Mouse (Mus musculus): ENCODE results near the gene Zic5.

DNA sequence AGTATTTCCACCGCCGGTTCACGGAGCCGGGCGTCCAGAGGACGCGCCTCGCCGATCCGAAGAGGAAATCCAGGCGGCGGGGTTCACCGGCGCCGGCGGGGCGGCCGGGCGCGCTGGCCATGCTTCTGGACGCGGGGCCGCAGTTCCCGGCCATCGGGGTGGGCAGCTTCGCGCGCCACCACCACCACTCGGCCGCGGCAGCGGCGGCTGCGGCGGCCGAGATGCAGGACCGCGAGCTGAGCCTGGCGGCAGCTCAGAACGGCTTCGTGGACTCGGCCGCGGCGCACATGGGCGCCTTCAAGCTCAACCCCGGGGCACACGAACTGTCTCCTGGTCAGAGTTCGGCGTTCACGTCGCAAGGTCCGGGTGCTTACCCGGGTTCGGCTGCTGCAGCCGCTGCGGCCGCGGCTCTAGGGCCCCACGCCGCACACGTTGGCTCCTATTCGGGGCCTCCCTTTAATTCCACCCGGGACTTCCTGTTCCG is 10.1 kb upstream of the Zic5 start:
- no peak for TF ChIP-seq CTCF (IDR thresholded peaks at IDR 0.05; ENCODE audit: extremely low read depth, insufficient read depth, low read length)
- no peak for TF ChIP-seq POLR2A (IDR thresholded peaks at IDR 0.05; ENCODE audit: extremely low read depth, insufficient read depth, low read length)

All from cortical plate, adult 2 months (tissue).